Comparison of ENCODE assay signal across 8 mouse cellular contexts in genomic region chr8:117335423-117335822, GRCm38 (mm10).
DNase-seq lines count a peak whose midpoint lies in the region; ATAC-seq and TF ChIP-seq lines count a peak whose summit lies in the region.

No protein-coding gene starts in this region.

- H3K27me3 ChIP-seq in heart, embryonic 10.5 days (ENCODE audit: insufficient read depth, poor library complexity, severe bottlenecking): no peaks in the 10 kb centered on the region
- no peaks in the 10 kb centered on the region for H3K27me3 ChIP-seq in ES-Bruce4 (ENCODE audit: control insufficient read depth, insufficient read depth, low read length, poor library complexity, severe bottlenecking)
- no peaks in the 10 kb centered on the region for H3K27me3 ChIP-seq in forebrain, embryonic 16.5 days (replicated peaks; ENCODE audit: control insufficient read depth, insufficient read depth, low read length)
- no peaks in the 10 kb centered on the region for H3K27me3 ChIP-seq in liver, embryonic 11.5 days (replicated peaks; ENCODE audit: control insufficient read depth, insufficient read depth, low read length)

- peak overlapping the region; percentile 39 for H3K9ac ChIP-seq in ES-Bruce4 (ENCODE audit: low read depth, poor library complexity, severe bottlenecking)
- 0 out of 2 replicates have a peak overlapping the region, but pooled peaks have one; percentile 17 for H3K9ac ChIP-seq in forebrain, embryonic 16.5 days (replicated peaks; ENCODE audit: low read depth, low read length)
- H3K9ac ChIP-seq in liver, embryonic 11.5 days (ENCODE audit: low read depth, low read length): peak overlapping the region; percentile 39

- peaks cover 64% of the 10 kb centered on the region for H3K4me1 ChIP-seq in heart, embryonic 10.5 days
- H3K4me1 ChIP-seq in ES-Bruce4 (ENCODE audit: control insufficient read depth, insufficient read depth, low read length): peaks cover 23% of the 10 kb centered on the region
- peaks cover 36% of the 10 kb centered on the region for H3K4me1 ChIP-seq in forebrain, embryonic 16.5 days (replicated peaks; ENCODE audit: control insufficient read depth, insufficient read depth, low read length)
- H3K4me1 ChIP-seq in liver, embryonic 11.5 days (replicated peaks; ENCODE audit: control insufficient read depth, insufficient read depth, low read length): peaks cover 74% of the 10 kb centered on the region

- no peak for TF ChIP-seq CTCF in ES-Bruce4 (IDR thresholded peaks at IDR 0.05; ENCODE audit: low read depth, low read length)

- H3K9me3 ChIP-seq in heart, embryonic 10.5 days: no peaks in the 10 kb centered on the region
- no peaks in the 10 kb centered on the region for H3K9me3 ChIP-seq in ES-Bruce4 (replicated peaks; ENCODE audit: control insufficient read depth, insufficient read depth, low read length, poor library complexity, severe bottlenecking)
- no peaks in the 10 kb centered on the region for H3K9me3 ChIP-seq in forebrain, embryonic 16.5 days (ENCODE audit: control insufficient read depth, low read length)
- H3K9me3 ChIP-seq in liver, embryonic 11.5 days (ENCODE audit: control insufficient read depth, low read length): no peaks in the 10 kb centered on the region

- peak overlapping the region; percentile 75 for H3K27ac ChIP-seq in heart, embryonic 10.5 days
- H3K27ac ChIP-seq in ES-Bruce4 (ENCODE audit: insufficient read depth, low read length): peak overlapping the region; percentile 57
- 0 out of 2 replicates have a peak overlapping the region, but pooled peaks have one; percentile 14 for H3K27ac ChIP-seq in forebrain, embryonic 16.5 days (ENCODE audit: low read length)
- H3K27ac ChIP-seq in liver, embryonic 11.5 days (ENCODE audit: low read depth, low read length): peak overlapping the region; percentile 74

- intact Hi-C loops in heart, postnatal 25 days (cut with DNase I): loop anchor here (5.0 kb wide), 1 partner anchor 42 kb away; no protein-coding TSS in a partner anchor

- no peaks in the 10 kb centered on the region for H3K36me3 ChIP-seq in heart, embryonic 10.5 days
- no peaks in the 10 kb centered on the region for H3K36me3 ChIP-seq in ES-Bruce4 (ENCODE audit: control insufficient read depth, insufficient read depth, low read length, poor library complexity, severe bottlenecking)
- H3K36me3 ChIP-seq in forebrain, embryonic 16.5 days (ENCODE audit: control insufficient read depth, insufficient read depth): no peaks in the 10 kb centered on the region
- no peaks in the 10 kb centered on the region for H3K36me3 ChIP-seq in liver, embryonic 11.5 days (ENCODE audit: control insufficient read depth, insufficient read depth, low read length)

- DNase-seq in heart, embryonic 10.5 days (ENCODE audit: low spot score): no peak
- no peak for DNase-seq in heart, postnatal 25 days (ENCODE audit: low spot score)
- no peak for DNase-seq in liver, embryonic 11.5 days (ENCODE audit: low spot score)
- DNase-seq in natural killer cell, adult 2 months (ENCODE audit: low spot score in 2 of 2): no peak
- no peak for DNase-seq in thymus, postnatal 36 days
- no peak for DNase-seq in testis, postnatal 10 days (ENCODE audit: low spot score)

- H3K4me2 ChIP-seq in forebrain, embryonic 16.5 days (ENCODE audit: low read length): no peak overlapping the region
- H3K4me2 ChIP-seq in liver, embryonic 11.5 days: peak overlapping the region; percentile 16

- TF ChIP-seq EP300 in ES-Bruce4 (IDR thresholded peaks at IDR 0.05; ENCODE audit: insufficient read depth, low read depth, low read length): no peak

- peak; percentile 8; the same call in 1 of the 2 replicates for ATAC-seq in forebrain, embryonic 16.5 days
- no peak for ATAC-seq in liver, embryonic 11.5 days (replicated peaks; ENCODE audit: low FRiP score)

- no peak overlapping the region for H3K4me3 ChIP-seq in heart, embryonic 10.5 days
- no peak overlapping the region for H3K4me3 ChIP-seq in ES-Bruce4 (ENCODE audit: low read depth, low read length)
- no peak overlapping the region for H3K4me3 ChIP-seq in forebrain, embryonic 16.5 days (replicated peaks; ENCODE audit: low read length)
- no peak overlapping the region for H3K4me3 ChIP-seq in liver, embryonic 11.5 days (ENCODE audit: low read depth, low read length)

- TF ChIP-seq POLR2A in ES-Bruce4 (IDR thresholded peaks at IDR 0.05; ENCODE audit: insufficient read depth, low read length): no peak

- 58% methylated on average over 8 of the region's 8 CpGs for WGBS in heart, embryonic 10.5 days
- 59% methylated on average over 8 of the region's 8 CpGs for WGBS in forebrain, embryonic 16.5 days
- 51% methylated on average over 8 of the region's 8 CpGs for WGBS in liver, embryonic 11.5 days

Comparison
In these comparisons a context has a peak if more than half of its experiments do, and no peak if none do; other contexts are left out.
1. H3K27ac ChIP-seq: peak in every context shown above with its lines; median percentile 75 in heart, embryonic 10.5 days; 74 in liver, embryonic 11.5 days; 57 in ES-Bruce4; 14 in forebrain, embryonic 16.5 days.